Mouse (Mus musculus) kidney, postnatal 14 days (tissue): ENCODE results near the gene Akna.
A peak's percentile ranks its signal among the peaks of the same experiment; 100 is the strongest.

Source experiments
- DNase-seq: peaks from one replicate; pipeline ENCODE4 v3.0.0; 2022; ENCODE audit warnings: mixed read lengths

The Akna gene

GRCm38 (mm10) chr4:63382676-63383369 lies 20.3 kb downstream of the Akna start:
- DNase-seq, result no peak

- no peak for DNase-seq
Observed at GRCm38 (mm10) chr4:63377483-63377882, 25.7 kb downstream of the Akna start.

- no peak for DNase-seq
Observed at GRCm38 (mm10) chr4:63375367-63375766, 27.8 kb downstream of the Akna start.

GRCm38 (mm10) chr4:63374331-63374730 lies 28.8 kb downstream of the Akna start:
- DNase-seq, result no peak

GRCm38 (mm10) chr4:63373404-63373803 lies 29.8 kb downstream of the Akna start:
- no peak for DNase-seq

GRCm38 (mm10) chr4:63371890-63372289 lies 31.3 kb downstream of the Akna start:
- no peak for DNase-seq

- no peak for DNase-seq
Observed at GRCm38 (mm10) chr4:63370897-63371296, 32.3 kb downstream of the Akna start.

GRCm38 (mm10) chr4:63368577-63368976 lies 34.6 kb downstream of the Akna start:
- peak; percentile 86 for DNase-seq

GRCm38 (mm10) chr4:63362150-63362549 lies 41.0 kb downstream of the Akna start, which contains the start of gene Orm2:
TSS of gene Orm2 (plus strand) at chr4:63362449.
- DNase-seq, result no peak

GRCm38 (mm10) chr4:63359861-63360260 lies 43.3 kb downstream of the Akna start:
- no peak for DNase-seq

- no peak for DNase-seq
Observed at GRCm38 (mm10) chr4:63356981-63357570, 46.1 kb downstream of the Akna start.

GRCm38 (mm10) chr4:63355877-63356665 lies 47.1 kb downstream of the Akna start, which contains the start of gene Orm3:
TSS of gene Orm3 (plus strand) at chr4:63356162.
- no peak for DNase-seq

GRCm38 (mm10) chr4:63348524-63348923 lies 54.6 kb downstream of the Akna start:
- DNase-seq, result no peak

GRCm38 (mm10) chr4:63346659-63347058 lies 56.5 kb downstream of the Akna start:
- DNase-seq, result no peak

- no peak for DNase-seq
Observed at GRCm38 (mm10) chr4:63345261-63345660, 57.9 kb downstream of the Akna start.

GRCm38 (mm10) chr4:63344295-63344694 lies 58.9 kb downstream of the Akna start, which contains the start of gene Orm1:
TSS of gene Orm1 (plus strand) at chr4:63344560.
- no peak for DNase-seq

- no peak for DNase-seq
Observed at GRCm38 (mm10) chr4:63343608-63344007, 59.5 kb downstream of the Akna start.

- no peak for DNase-seq
Observed at GRCm38 (mm10) chr4:63342491-63342890, 60.7 kb downstream of the Akna start.

- DNase-seq, result no peak
Observed at GRCm38 (mm10) chr4:63338414-63339076, 64.6 kb downstream of the Akna start.

GRCm38 (mm10) chr4:63333403-63333802 lies 69.8 kb downstream of the Akna start:
- DNase-seq, result no peak

GRCm38 (mm10) chr4:63323275-63323815 lies 79.8 kb downstream of the Akna start:
- no peak for DNase-seq

GRCm38 (mm10) chr4:63319566-63319965 lies 83.6 kb downstream of the Akna start:
- peak; percentile 76 for DNase-seq
